Mouse (Mus musculus): Measurements from ENCODE around the gene Chp1. TPM values are rescaled to one million over a fixed set of nuclear protein-coding genes. Genes with fewer than 3 reads are reported as not detected.
A peak's percentile ranks its signal among the peaks of the same experiment; 100 is the strongest.

Gene Chp1
- polyA plus RNA-seq, 1 experiment = 52.6 TPM

DNA sequence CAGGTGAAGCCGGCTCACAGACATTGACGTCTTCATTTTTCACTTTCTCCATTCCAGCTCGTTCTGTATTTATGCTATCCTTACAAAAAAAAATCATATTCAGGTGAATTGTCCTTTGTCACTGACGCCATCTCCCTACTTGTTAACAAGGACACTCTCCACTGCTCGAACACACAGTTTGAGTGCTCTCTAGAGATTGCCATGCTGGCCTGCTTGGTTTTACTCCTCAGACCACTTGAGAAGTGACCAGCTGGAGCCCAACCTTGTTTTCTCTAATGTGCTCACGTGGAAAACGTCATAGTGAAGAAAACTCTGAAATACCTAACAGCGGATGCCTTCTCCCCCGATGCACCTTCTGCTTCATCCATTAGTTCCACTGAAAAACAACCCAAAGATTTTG, 8.7 kb upstream of the Chp1 start:
- H3K4me1 ChIP-seq (ENCODE audit: control insufficient read depth, insufficient read depth, low read length) = no peaks in the 10 kb centered on the region
- TF ChIP-seq POLR2A (IDR thresholded peaks at IDR 0.05; ENCODE audit: insufficient read depth, low read length) (no peak), CTCF (IDR thresholded peaks at IDR 0.05; ENCODE audit: low read depth, low read length) (no peak), EP300 (IDR thresholded peaks at IDR 0.05; ENCODE audit: insufficient read depth, low read depth, low read length) (no peak)
- no peak overlapping the region for H3K4me3 ChIP-seq (ENCODE audit: low read depth, low read length)
- no peak overlapping the region for H3K9ac ChIP-seq (ENCODE audit: low read depth, poor library complexity, severe bottlenecking)
- H3K27me3 ChIP-seq (ENCODE audit: control insufficient read depth, insufficient read depth, low read length, poor library complexity, severe bottlenecking) = no peaks in the 10 kb centered on the region
- H3K9me3 ChIP-seq (replicated peaks; ENCODE audit: control insufficient read depth, insufficient read depth, low read length, poor library complexity, severe bottlenecking) = no peaks in the 10 kb centered on the region
- no peak overlapping the region for H3K27ac ChIP-seq (ENCODE audit: insufficient read depth, low read length)
- H3K36me3 ChIP-seq (ENCODE audit: control insufficient read depth, insufficient read depth, low read length, poor library complexity, severe bottlenecking) = no peaks in the 10 kb centered on the region

- Histone ChIP-seq H3K36me3 (ENCODE audit: control insufficient read depth, insufficient read depth, low read length, poor library complexity, severe bottlenecking) (no peaks in the 10 kb centered on the region), H3K4me3 (ENCODE audit: low read depth, low read length) (no peak overlapping the region), H3K4me1 (ENCODE audit: control insufficient read depth, insufficient read depth, low read length) (no peaks in the 10 kb centered on the region), H3K27me3 (ENCODE audit: control insufficient read depth, insufficient read depth, low read length, poor library complexity, severe bottlenecking) (no peaks in the 10 kb centered on the region), H3K9me3 (replicated peaks; ENCODE audit: control insufficient read depth, insufficient read depth, low read length, poor library complexity, severe bottlenecking) (no peaks in the 10 kb centered on the region), H3K27ac (ENCODE audit: insufficient read depth, low read length) (no peak overlapping the region), H3K9ac (ENCODE audit: low read depth, poor library complexity, severe bottlenecking) (no peak overlapping the region)
- TF ChIP-seq EP300 (IDR thresholded peaks at IDR 0.05; ENCODE audit: insufficient read depth, low read depth, low read length) = no peak
- peak; percentile 10 for TF ChIP-seq CTCF (IDR thresholded peaks at IDR 0.05; ENCODE audit: low read depth, low read length)
- TF ChIP-seq POLR2A (IDR thresholded peaks at IDR 0.05; ENCODE audit: insufficient read depth, low read length) = no peak
Observed at GRCm38 (mm10) chr2:119542106-119542505, 5.4 kb upstream of the Chp1 start.

GRCm38 (mm10) chr2:119543656-119544055, 3.8 kb upstream of the Chp1 start:
- no peak overlapping the region for H3K27ac ChIP-seq (ENCODE audit: insufficient read depth, low read length)
- no peak overlapping the region for H3K9ac ChIP-seq (ENCODE audit: low read depth, poor library complexity, severe bottlenecking)
- no peaks in the 10 kb centered on the region for H3K4me1 ChIP-seq (ENCODE audit: control insufficient read depth, insufficient read depth, low read length)
- H3K4me3 ChIP-seq (ENCODE audit: low read depth, low read length) = no peak overlapping the region
- H3K9me3 ChIP-seq (replicated peaks; ENCODE audit: control insufficient read depth, insufficient read depth, low read length, poor library complexity, severe bottlenecking) = no peaks in the 10 kb centered on the region
- H3K36me3 ChIP-seq (ENCODE audit: control insufficient read depth, insufficient read depth, low read length, poor library complexity, severe bottlenecking) = no peaks in the 10 kb centered on the region
- no peaks in the 10 kb centered on the region for H3K27me3 ChIP-seq (ENCODE audit: control insufficient read depth, insufficient read depth, low read length, poor library complexity, severe bottlenecking)
- TF ChIP-seq CTCF (IDR thresholded peaks at IDR 0.05; ENCODE audit: low read depth, low read length) (no peak), POLR2A (IDR thresholded peaks at IDR 0.05; ENCODE audit: insufficient read depth, low read length) (no peak), EP300 (IDR thresholded peaks at IDR 0.05; ENCODE audit: insufficient read depth, low read depth, low read length) (no peak)

GRCm38 (mm10) chr2:119546848-119547521, 512 bp upstream of the Chp1 start:
- H3K9me3 ChIP-seq (replicated peaks; ENCODE audit: control insufficient read depth, insufficient read depth, low read length, poor library complexity, severe bottlenecking) = no peaks in the 10 kb centered on the region
- no peaks in the 10 kb centered on the region for H3K36me3 ChIP-seq (ENCODE audit: control insufficient read depth, insufficient read depth, low read length, poor library complexity, severe bottlenecking)
- H3K4me3 ChIP-seq (ENCODE audit: low read depth, low read length) = peak overlapping the region; percentile 91
- TF ChIP-seq CTCF (IDR thresholded peaks at IDR 0.05; ENCODE audit: low read depth, low read length) = peak; percentile 90
- TF ChIP-seq POLR2A (IDR thresholded peaks at IDR 0.05; ENCODE audit: insufficient read depth, low read length) = peak; percentile 4
- TF ChIP-seq EP300 (IDR thresholded peaks at IDR 0.05; ENCODE audit: insufficient read depth, low read depth, low read length) = 0 out of 2 replicates have a peak, but pooled peaks have one; percentile 28
- H3K27ac ChIP-seq (ENCODE audit: insufficient read depth, low read length) = peak overlapping the region; percentile 73
- no peaks in the 10 kb centered on the region for H3K4me1 ChIP-seq (ENCODE audit: control insufficient read depth, insufficient read depth, low read length)
- H3K9ac ChIP-seq (ENCODE audit: low read depth, poor library complexity, severe bottlenecking) = peak overlapping the region; percentile 66
- no peaks in the 10 kb centered on the region for H3K27me3 ChIP-seq (ENCODE audit: control insufficient read depth, insufficient read depth, low read length, poor library complexity, severe bottlenecking)

DNA sequence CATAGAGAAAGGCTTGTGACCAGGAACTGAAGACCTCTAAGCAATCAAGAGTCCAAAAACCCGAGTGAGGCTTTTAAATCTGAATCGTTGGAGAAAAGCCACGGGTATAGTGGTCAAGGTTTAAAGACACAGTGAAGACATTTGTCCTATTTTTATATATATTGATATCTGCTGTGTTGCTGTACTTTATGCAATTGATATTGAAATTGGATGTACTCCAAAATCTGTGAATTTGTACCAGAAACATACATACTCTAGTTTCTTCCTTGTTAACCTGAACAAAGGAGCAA, 819 bp downstream of the Chp1 start:
- H3K27ac ChIP-seq (ENCODE audit: insufficient read depth, low read length) = no peak overlapping the region
- H3K27me3 ChIP-seq (ENCODE audit: control insufficient read depth, insufficient read depth, low read length, poor library complexity, severe bottlenecking) = no peaks in the 10 kb centered on the region
- no peaks in the 10 kb centered on the region for H3K4me1 ChIP-seq (ENCODE audit: control insufficient read depth, insufficient read depth, low read length)
- H3K4me3 ChIP-seq (ENCODE audit: low read depth, low read length) = no peak overlapping the region
- H3K9ac ChIP-seq (ENCODE audit: low read depth, poor library complexity, severe bottlenecking) = peak overlapping the region; percentile 49
- no peaks in the 10 kb centered on the region for H3K9me3 ChIP-seq (replicated peaks; ENCODE audit: control insufficient read depth, insufficient read depth, low read length, poor library complexity, severe bottlenecking)
- TF ChIP-seq CTCF (IDR thresholded peaks at IDR 0.05; ENCODE audit: low read depth, low read length) (no peak), EP300 (IDR thresholded peaks at IDR 0.05; ENCODE audit: insufficient read depth, low read depth, low read length) (no peak), POLR2A (IDR thresholded peaks at IDR 0.05; ENCODE audit: insufficient read depth, low read length) (no peak)
- no peaks in the 10 kb centered on the region for H3K36me3 ChIP-seq (ENCODE audit: control insufficient read depth, insufficient read depth, low read length, poor library complexity, severe bottlenecking)

- TF ChIP-seq EP300 (IDR thresholded peaks at IDR 0.05; ENCODE audit: insufficient read depth, low read depth, low read length) = no peak
- no peak for TF ChIP-seq CTCF (IDR thresholded peaks at IDR 0.05; ENCODE audit: low read depth, low read length)
- TF ChIP-seq POLR2A (IDR thresholded peaks at IDR 0.05; ENCODE audit: insufficient read depth, low read length) = no peak
- Histone ChIP-seq H3K4me3 (ENCODE audit: low read depth, low read length) (no peak overlapping the region), H3K27me3 (ENCODE audit: control insufficient read depth, insufficient read depth, low read length, poor library complexity, severe bottlenecking) (no peaks in the 10 kb centered on the region), H3K4me1 (ENCODE audit: control insufficient read depth, insufficient read depth, low read length) (no peaks in the 10 kb centered on the region), H3K9me3 (replicated peaks; ENCODE audit: control insufficient read depth, insufficient read depth, low read length, poor library complexity, severe bottlenecking) (no peaks in the 10 kb centered on the region), H3K9ac (ENCODE audit: low read depth, poor library complexity, severe bottlenecking) (no peak overlapping the region), H3K27ac (ENCODE audit: insufficient read depth, low read length) (no peak overlapping the region), H3K36me3 (ENCODE audit: control insufficient read depth, insufficient read depth, low read length, poor library complexity, severe bottlenecking) (no peaks in the 10 kb centered on the region)
Observed at GRCm38 (mm10) chr2:119548691-119549090, 1.2 kb downstream of the Chp1 start.
